Mouse (Mus musculus) testis, adult 2 months (tissue): ENCODE results near the gene Gramd4. TPM values are rescaled to one million over a fixed set of nuclear protein-coding genes. Genes with fewer than 3 reads are reported as not detected.

ENCODE experiments used
- H3K27ac ChIP-seq: fragments of 200-500 bp; 2 replicates; pipeline ENCODE4 v1.5.1; 2012; ENCODE audit warnings: low read depth, low read length; ENCODE audit not compliant: control insufficient read depth, insufficient read depth
- H3K27me3 ChIP-seq: fragments of 200-500 bp; 2 replicates; pipeline ENCODE4 v1.6.1; 2012; ENCODE audit warnings: mild to moderate bottlenecking, low read length, moderate library complexity; ENCODE audit not compliant: control insufficient read depth, insufficient read depth
- H3K36me3 ChIP-seq: fragments of 200-500 bp; 2 replicates; pipeline ENCODE4 v1.6.1; 2012; ENCODE audit warnings: mild to moderate bottlenecking, low read length; ENCODE audit not compliant: control insufficient read depth, insufficient read depth
- H3K4me1 ChIP-seq: fragments of 200-500 bp; 2 replicates; pipeline ENCODE4 v1.6.1; 2012; ENCODE audit warnings: low read length; ENCODE audit not compliant: control insufficient read depth, insufficient read depth
- H3K4me3 ChIP-seq: fragments of 200-500 bp; 2 replicates; pipeline ENCODE4 v1.5.1; 2012; ENCODE audit warnings: low read depth, mild to moderate bottlenecking, low read length, moderate library complexity, mixed read lengths; ENCODE audit not compliant: control insufficient read depth
- CTCF ChIP-seq: fragments of 200-500 bp; IDR thresholded peaks from 2 replicates; pipeline ENCODE4 v1.5.1; 2012; ENCODE audit warnings: low read depth, mild to moderate bottlenecking, inconsistent platforms, low read length, moderate library complexity; ENCODE audit not compliant: control insufficient read depth, insufficient read depth, insufficient replicate concordance
- POLR2A ChIP-seq: fragments of 200-500 bp; IDR thresholded peaks from 2 replicates; pipeline ENCODE4 v1.6.1; 2012; ENCODE audit warnings: low read depth, mild to moderate bottlenecking, inconsistent platforms, low read length, moderate library complexity; ENCODE audit not compliant: control insufficient read depth
- polyA plus RNA-seq: library from polyadenylated mRNA; depleted of rRNA; stranded (reverse); fragments of >200 nt; gene quantifications from 2 replicates; pipeline ENCODE4 v1.2.3, GENCODE M21; 2012

Gene Gramd4
- polyA plus RNA-seq, 1 experiment = 1.6 TPM

GRCm38 (mm10) chr15:86065367-86065766 is 7.9 kb downstream of the Gramd4 start:
- H3K4me1 ChIP-seq = no peaks in the 10 kb centered on the region

GRCm38 (mm10) chr15:86066836-86067580 is 9.5 kb downstream of the Gramd4 start:
- no peaks in the 10 kb centered on the region for H3K36me3 ChIP-seq
- no peak overlapping the region for H3K4me3 ChIP-seq
- no peaks in the 10 kb centered on the region for H3K27me3 ChIP-seq
- no peak for TF ChIP-seq CTCF
- no peak for TF ChIP-seq POLR2A
- H3K27ac ChIP-seq = no peak overlapping the region
- no peaks in the 10 kb centered on the region for H3K4me1 ChIP-seq

More at GRCm38 (mm10) chr15:86065367-86065766, 7.9 kb downstream of the Gramd4 start:
- H3K36me3 ChIP-seq = no peaks in the 10 kb centered on the region
- TF ChIP-seq POLR2A (no peak), CTCF (no peak)
- H3K27me3 ChIP-seq = no peaks in the 10 kb centered on the region
- H3K4me3 ChIP-seq = no peak overlapping the region
- H3K27ac ChIP-seq = no peak overlapping the region

GRCm38 (mm10) chr15:86067581-86067910 is 10.1 kb downstream of the Gramd4 start:
- no peak for TF ChIP-seq POLR2A
- no peak for TF ChIP-seq CTCF
- H3K4me1 ChIP-seq = no peaks in the 10 kb centered on the region
- H3K27ac ChIP-seq = no peak overlapping the region
- H3K36me3 ChIP-seq = no peaks in the 10 kb centered on the region
- no peak overlapping the region for H3K4me3 ChIP-seq
- H3K27me3 ChIP-seq = no peaks in the 10 kb centered on the region

- H3K27me3 ChIP-seq = no peaks in the 10 kb centered on the region
- no peak for TF ChIP-seq CTCF
- no peak for TF ChIP-seq POLR2A
- no peak overlapping the region for H3K4me3 ChIP-seq
- H3K27ac ChIP-seq = no peak overlapping the region
- no peaks in the 10 kb centered on the region for H3K4me1 ChIP-seq
- no peaks in the 10 kb centered on the region for H3K36me3 ChIP-seq
Observed at GRCm38 (mm10) chr15:86067941-86068495, 10.5 kb downstream of the Gramd4 start.

GRCm38 (mm10) chr15:86069011-86069791 is 11.7 kb downstream of the Gramd4 start:
- TF ChIP-seq CTCF (no peak), POLR2A (no peak)
- Histone ChIP-seq H3K27ac (no peak overlapping the region), H3K4me1 (no peaks in the 10 kb centered on the region), H3K36me3 (no peaks in the 10 kb centered on the region), H3K4me3 (no peak overlapping the region), H3K27me3 (no peaks in the 10 kb centered on the region)

- Histone ChIP-seq H3K27me3 (no peaks in the 10 kb centered on the region), H3K27ac (no peak overlapping the region), H3K36me3 (no peaks in the 10 kb centered on the region), H3K4me3 (no peak overlapping the region), H3K4me1 (no peaks in the 10 kb centered on the region)
- no peak for TF ChIP-seq CTCF
- TF ChIP-seq POLR2A = no peak
Observed at GRCm38 (mm10) chr15:86070368-86070767, 12.9 kb downstream of the Gramd4 start.

- H3K27me3 ChIP-seq = no peaks in the 10 kb centered on the region
- TF ChIP-seq POLR2A (no peak), CTCF (no peak)
- no peak overlapping the region for H3K27ac ChIP-seq
Observed at GRCm38 (mm10) chr15:86071166-86071565, 13.7 kb downstream of the Gramd4 start.

More at GRCm38 (mm10) chr15:86071166-86071565, 13.7 kb downstream of the Gramd4 start:
- H3K36me3 ChIP-seq = no peaks in the 10 kb centered on the region
- H3K4me1 ChIP-seq = no peaks in the 10 kb centered on the region
- no peak overlapping the region for H3K4me3 ChIP-seq
